Comparison of ENCODE assay signal across 20 mouse cellular contexts in genomic region chr5:31197072-31197471, GRCm38 (mm10). TPM values are rescaled to one million over a fixed set of nuclear protein-coding genes. Genes with fewer than 3 reads are reported as not detected.
"Had no signal": no experiment of that assay in that cellular context is flagged by ENCODE, and none has a peak within 500 bp of the region (broad histone marks: within the 10 kb centered on the region; RNA-seq: fewer than 3 reads in every experiment).

No protein-coding gene starts in this region.

- H3K27ac ChIP-seq: limb, embryonic 13.5 days; liver, embryonic 12.5 days; liver, embryonic 15.5 days; macrophage; midbrain, embryonic 13.5 days; neural tube, embryonic 12.5 days; neural tube, embryonic 15.5 days had no signal

- H3K9ac ChIP-seq: limb, embryonic 13.5 days; liver, embryonic 12.5 days; liver, embryonic 15.5 days; midbrain, embryonic 13.5 days; neural tube, embryonic 12.5 days; neural tube, embryonic 15.5 days had no signal

- H3K4me3 ChIP-seq: limb, embryonic 13.5 days; liver, embryonic 12.5 days; liver, embryonic 15.5 days; midbrain, embryonic 13.5 days; neural tube, embryonic 12.5 days; neural tube, embryonic 15.5 days had no signal

- H3K4me2 ChIP-seq: limb, embryonic 13.5 days; liver, embryonic 12.5 days; liver, embryonic 15.5 days; midbrain, embryonic 13.5 days; neural tube, embryonic 12.5 days; neural tube, embryonic 15.5 days had no signal

- ATAC-seq: liver, embryonic 12.5 days; midbrain, embryonic 13.5 days had no signal

- DNase-seq: kidney, adult 18-20 months; kidney, adult 9 months; kidney, postnatal 14 days; kidney, postnatal 4 days; liver; lung, adult 18-20 months; lung, postnatal 14 days; right cerebral cortex, adult 18-20 months; right cerebral cortex, postnatal 14 days; right cerebral cortex, postnatal 4 days; thymus, adult 2 months; thymus, postnatal 14 days; thymus, postnatal 4 days had no signal

- H3K9me3 ChIP-seq: liver, embryonic 15.5 days had no signal

- H3K27me3 ChIP-seq: limb, embryonic 13.5 days; liver, embryonic 12.5 days; liver, embryonic 15.5 days; midbrain, embryonic 13.5 days; neural tube, embryonic 12.5 days; neural tube, embryonic 15.5 days had no signal

RNA-seq across cellular contexts. Expression of gene Gm29609, which starts 17.4 kb away (rescaled TPM):
- polyA plus RNA-seq: macrophage had no signal
